Mouse (Mus musculus): ENCODE data around the gene Cd3eap.
A peak's percentile ranks its signal among the peaks of the same experiment; 100 is the strongest.

Gene Cd3eap

GRCm38 (mm10) chr7:19360944-19361343 is 1.7 kb upstream of the Cd3eap start:
- peak; percentile 94 to 96 for DNase-seq

GRCm38 (mm10) chr7:19359892-19360641 is 784 bp upstream of the Cd3eap start:
- peak; percentile 78 to 80 for DNase-seq

DNA sequence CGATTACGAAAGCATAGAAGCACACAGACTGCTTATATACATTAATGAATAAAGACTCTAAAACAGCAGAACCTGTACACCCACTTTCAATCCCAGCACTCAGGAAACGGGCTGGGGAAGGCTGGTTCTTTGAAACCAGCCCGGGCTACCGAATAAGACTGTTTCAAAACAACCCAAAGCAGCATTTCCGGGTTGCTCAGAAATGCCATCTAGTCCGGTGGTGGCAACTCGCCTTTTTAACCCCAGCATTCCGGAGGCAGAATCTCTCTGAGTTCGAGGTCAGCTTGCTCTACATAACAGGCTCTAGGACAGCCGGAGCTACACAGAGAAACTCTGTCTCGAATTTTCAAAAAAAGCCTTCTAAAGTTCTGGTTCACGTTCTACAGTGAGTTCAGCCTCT is 649 bp downstream of the Cd3eap start:
- no peak for DNase-seq

GRCm38 (mm10) chr7:19357381-19358375 is 1.6 kb downstream of the Cd3eap start:
- no peak for DNase-seq

- DNase-seq = no peak
Observed at GRCm38 (mm10) chr7:19356311-19356710, 3.0 kb downstream of the Cd3eap start.

DNA sequence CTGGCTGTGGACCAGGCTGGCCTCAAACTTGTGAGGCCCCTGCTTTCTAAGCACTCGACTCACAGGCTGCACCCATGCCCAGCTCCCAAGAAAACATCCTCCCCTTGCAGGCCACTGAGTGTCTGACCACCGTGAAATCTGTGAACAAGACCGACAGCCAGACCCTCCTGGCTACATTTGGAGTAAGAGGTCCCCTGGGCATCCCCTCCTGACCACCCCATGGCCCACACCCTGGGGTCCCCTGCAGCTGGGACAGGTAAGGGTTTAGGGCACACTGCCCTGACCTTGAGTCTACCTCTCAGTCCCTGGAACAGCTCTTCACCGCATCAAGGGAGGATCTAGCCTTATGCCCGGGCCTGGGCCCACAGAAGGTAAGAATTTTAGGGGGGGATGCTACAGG is 4.3 kb downstream of the Cd3eap start:
- DNase-seq = no peak

DNA sequence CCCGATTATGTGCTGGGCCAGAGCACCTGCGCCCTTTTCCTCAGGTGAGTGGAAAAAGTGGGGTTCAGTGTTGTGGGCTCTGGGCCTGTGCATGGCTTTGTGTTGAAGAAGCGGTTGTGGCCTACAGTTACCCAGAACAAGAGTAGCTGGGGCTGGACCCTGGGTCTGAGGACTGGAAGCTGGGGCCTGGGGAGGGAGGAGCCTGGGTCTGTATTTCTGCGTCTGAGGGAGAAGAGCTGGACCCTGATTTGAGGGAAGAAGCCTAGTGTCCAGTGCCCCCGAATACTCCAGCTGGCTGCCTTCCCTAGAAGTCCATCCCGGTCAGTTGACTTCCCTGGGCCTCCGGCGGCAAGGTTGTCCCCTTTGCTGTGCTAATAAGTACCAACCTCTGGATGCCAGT is 9.1 kb downstream of the Cd3eap start:
- DNase-seq = no peak

DNA sequence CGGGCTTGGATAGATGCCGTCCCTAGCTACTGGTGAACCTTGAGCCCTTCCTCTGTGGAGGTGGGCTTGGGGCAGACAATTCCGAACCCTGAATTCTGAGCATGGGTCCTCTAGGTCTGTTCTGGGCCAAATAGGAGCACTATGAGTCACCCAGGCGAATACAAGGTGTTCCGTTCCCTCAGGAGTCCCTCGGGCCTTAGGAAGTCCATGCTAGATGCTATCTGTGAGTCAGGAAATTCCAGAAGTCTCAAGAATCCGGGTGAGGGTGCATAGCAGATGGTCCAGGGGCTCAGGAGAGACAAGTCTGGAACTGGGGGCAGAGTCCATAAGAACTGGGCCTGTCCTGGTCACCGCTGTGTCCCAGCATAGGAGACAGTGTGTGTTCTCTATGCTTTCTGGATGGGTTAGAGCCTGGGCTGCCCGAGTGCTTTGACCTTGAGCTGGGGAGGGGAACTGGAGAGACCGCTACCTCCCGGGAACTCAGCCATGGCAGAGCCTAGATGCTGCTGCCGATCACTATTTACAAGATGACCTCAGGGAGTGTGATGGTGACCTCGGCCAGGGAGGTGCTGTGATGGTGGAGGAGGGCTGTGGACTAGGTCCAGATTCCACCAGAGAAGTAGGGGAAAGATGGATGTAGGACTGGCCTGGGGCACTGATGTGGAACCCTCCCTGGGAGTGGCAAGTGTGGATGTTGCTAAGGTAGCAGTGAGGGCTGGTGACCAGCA is 9.9 kb downstream of the Cd3eap start:
- no peak for DNase-seq

DNA sequence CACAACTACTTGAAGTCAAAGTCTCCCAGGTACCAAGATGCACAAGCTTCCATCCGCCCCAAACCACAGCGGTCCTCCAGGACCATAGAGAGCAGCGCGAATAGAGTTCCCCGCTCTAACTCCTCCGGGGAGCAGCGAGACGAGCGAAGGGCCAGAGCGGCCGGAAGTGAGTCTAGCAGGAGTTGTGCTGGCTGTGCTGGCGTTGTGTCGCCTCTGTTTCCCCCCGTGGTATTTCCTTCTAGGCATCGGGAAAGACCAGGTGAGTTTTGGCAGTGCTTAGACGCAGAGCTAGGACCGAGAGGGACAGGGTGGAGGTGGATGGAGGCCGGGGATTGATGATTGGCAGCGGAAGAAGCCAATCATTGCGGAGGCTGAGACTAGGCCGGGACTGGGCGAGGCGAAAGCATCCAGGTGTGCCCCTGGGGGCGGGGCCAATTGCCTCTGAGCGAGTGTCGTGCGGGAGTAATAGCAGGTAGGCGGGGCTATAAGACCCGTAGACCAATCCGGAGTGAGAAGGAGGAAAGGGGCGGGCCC is 14.3 kb downstream of the Cd3eap start:
- DNase-seq = peak; percentile 98 to 99

DNA sequence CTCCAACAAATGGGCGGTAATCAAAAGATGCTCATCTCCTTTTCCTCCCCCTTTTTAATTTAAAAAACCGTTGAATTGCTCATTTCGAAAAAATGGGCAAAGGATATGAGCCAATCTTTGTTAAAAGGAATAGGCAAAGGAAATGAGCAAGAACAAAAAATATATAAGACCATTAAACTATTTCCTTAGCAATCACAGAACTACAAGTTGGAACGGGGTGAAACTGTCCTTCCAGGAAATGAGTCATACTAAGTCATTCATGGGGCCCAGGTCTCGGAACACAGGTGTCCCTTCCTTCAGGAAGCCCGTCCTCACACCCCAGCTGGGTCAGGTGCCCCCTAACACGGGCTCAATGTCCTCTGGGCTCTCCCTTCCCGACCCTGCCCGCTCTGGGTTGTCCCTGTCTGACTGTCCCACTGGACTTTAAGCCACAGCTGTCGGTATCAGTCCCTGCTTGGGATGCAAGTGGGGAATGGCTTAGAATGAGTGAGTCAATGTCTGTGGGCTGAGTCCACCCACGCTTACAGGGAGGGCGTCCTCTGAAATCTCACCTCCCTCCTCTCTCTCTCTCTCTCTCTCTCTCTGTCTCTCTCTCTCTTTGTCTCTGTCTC is 14.9 kb downstream of the Cd3eap start, which contains the start of gene Ercc1:
Gene Ercc1 (plus strand): TSS at position 542 of the 611 bp plus-strand sequence.
- no peak for DNase-seq

DNA sequence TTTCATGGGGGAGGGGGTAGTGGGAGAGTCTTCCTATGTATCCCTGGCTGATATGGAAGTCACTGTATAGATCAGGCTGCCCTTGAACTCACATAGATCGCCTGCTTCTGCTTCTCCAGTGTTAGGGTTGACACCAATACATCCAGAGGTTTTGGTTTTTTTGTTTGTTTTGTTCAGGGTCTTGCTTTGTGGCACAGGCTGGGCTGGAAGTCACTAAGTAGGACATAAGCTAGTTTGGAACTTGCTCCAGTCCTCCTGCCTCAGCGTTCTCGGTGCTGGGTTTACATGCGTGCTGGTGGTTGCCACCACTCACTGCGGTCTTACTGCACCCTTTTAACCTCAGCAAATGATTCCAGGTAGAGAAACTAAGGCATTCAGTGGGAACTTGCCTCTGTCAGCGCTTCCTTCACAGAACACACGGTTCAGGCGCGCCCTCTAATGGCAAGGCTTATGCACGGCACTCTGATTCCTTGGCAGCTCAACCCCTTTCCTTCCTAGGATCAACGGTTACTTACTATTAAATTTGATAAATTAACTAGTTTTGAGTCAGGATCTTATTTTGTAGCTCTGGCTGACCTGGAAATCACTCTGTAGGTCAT is 16.0 kb downstream of the Cd3eap start:
- DNase-seq = peak; percentile 47 to 75

GRCm38 (mm10) chr7:19342481-19343027 is 16.7 kb downstream of the Cd3eap start:
- DNase-seq = peak; percentile 77 to 89

DNA sequence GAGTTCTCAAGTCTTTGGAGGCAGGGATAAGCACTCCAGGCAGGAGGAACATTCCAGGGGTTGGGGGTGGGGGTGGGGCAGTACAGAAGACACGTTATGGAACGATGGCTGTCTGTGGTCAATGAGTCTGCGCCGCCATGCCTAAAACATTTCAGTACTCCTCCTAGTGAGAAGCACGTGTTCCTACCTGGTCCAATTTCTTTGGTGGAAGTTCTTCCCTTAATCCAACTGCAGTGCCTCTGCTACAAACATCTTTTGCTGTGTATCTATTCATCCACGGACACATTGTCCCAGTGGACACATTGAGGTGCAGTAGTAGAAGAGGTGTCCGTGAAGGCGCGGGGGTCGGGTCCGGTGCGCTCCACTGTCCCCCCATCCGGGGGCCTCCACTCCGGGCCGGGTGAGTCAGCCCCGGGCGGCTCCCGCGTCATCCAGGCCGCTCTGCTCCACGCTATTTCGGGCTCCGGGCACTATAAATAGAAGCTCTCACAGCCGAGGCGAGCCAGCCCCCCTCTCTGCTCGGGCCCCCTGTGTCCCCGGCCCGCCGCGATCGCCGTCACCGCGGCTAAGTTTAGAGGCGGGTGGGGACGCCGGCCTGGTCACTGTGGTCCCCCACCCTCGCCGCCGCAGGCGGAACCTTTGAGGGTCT is 17.4 kb downstream of the Cd3eap start:
- DNase-seq = no peak

DNA sequence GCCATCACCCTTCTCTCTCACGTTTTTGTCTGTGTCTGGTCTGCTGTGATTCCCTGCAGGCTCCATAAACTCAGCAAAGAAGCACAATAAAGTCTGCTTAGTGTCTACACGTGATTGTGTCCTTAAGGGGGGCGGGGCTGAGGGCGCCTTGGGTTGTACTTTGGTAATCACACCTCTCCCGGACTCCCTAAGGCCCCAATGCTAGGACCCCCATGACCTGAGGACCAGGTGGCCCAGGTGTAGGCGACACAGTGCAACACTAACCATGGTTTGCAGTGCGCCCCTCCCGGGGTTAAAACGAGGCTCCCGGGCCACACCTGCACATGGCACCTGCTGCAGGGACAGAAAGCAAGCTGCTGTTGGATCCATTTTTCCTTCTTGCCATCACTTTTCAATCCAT is 18.0 kb downstream of the Cd3eap start:
- no peak for DNase-seq

GRCm38 (mm10) chr7:19338596-19338995 is 20.7 kb downstream of the Cd3eap start:
- no peak for DNase-seq

DNA sequence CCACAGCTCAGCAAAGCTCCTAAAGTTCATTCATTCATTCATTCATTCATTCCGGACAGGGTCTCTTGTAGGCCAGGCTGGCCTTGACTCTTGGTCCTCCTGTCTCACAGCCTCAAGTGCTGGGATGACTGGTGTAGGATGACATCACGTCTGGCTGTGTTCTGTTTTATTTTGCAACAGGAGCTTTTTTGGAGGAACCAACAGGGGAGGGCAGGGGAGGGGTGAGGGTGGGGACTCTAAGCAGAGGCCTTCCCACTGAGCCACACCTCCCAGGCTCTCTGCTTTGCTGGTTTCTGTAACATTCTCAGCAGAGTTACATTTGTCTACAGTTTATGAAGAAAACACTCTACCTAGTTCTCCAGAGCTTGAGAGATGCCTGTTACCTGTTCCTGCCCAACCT is 21.2 kb downstream of the Cd3eap start:
- DNase-seq = no peak

DNA sequence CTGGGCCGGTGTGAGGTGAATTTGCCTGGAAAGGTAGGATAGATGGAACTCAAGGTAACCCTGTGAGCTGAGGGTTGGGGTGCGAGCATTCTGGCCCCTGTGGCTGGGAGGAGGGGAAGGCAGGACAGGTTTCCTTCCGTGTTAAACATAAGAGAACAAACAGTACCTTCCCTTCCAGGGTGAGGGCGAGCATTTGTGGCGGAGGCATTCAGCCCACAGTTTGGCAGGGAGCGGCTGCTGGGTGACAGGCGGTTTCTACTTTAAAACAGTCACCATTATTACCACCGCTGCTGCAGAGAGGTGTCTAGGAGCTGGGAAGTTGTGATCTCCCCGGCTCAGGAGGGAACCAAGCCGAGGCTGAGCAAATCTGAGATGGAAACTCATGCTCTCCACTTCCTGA is 22.2 kb downstream of the Cd3eap start:
- no peak for DNase-seq

DNA sequence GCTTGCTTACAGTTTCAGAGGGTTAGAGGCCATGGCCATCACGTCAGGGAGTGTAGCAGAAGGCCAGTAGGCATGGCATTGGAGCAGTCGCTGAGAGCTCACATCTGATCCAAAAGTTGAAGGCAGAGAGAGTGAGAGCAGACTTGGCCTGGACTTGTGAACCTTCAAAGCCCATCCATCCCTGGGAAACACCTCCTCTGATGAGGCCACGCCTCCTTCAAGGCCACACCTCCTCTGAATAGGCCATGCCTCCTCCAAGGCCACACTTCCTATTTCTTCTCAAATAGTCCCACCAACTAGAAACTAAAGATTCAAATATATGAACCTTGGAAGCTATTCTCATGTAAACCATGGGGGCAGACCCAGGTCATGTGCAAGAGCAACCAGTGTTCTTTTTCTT is 23.7 kb downstream of the Cd3eap start:
- peak; percentile 45 to 62 for DNase-seq

DNA sequence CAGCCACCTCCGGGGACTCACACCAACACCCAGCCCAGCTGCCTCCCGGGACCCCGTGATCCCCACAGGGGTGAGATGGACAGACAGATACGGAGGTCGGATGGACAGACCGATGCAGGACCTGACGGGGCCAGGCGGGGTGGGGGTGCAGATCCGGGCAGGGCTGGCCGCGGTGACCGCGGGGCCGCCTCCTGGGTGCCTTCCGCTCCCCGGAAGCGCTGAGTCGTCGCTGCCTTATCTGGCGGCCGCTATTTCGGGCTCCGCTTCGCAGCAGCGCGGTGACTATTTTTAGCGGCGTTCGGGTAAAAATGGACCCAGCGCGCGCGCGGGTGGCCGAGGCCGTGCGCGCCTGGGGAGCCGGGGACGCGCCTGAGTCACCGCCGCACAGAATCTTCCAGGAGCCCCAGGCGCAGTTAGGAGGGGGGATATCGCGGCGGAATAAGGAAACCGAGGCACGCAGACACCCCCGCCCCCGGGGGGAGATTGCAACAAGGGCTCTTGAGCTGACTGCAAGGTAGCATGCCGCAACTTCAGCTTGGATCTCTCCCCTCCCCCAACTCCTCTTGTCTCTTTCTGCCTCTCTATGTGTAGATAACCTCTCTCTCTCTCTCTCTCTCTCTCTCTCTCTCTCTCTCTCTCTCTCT is 26.5 kb downstream of the Cd3eap start:
- peak; percentile 45 to 57 for DNase-seq

GRCm38 (mm10) chr7:19331910-19332309 is 27.4 kb downstream of the Cd3eap start:
- no peak for DNase-seq

GRCm38 (mm10) chr7:19328425-19328824 is 30.9 kb downstream of the Cd3eap start:
- DNase-seq = no peak
